Mouse (Mus musculus) CH12.LX (cell line): ENCODE results near the gene Fam213b. TPM values are rescaled to one million over a fixed set of nuclear protein-coding genes. Genes with fewer than 3 reads are reported as not detected.
A peak's percentile ranks its signal among the peaks of the same experiment; 100 is the strongest.

Experiments
- DNase-seq: peaks from one replicate; pipeline ENCODE4 v3.0.0-alpha.2; 2013; ENCODE audit errors: extremely low read depth
- H3K27ac ChIP-seq: 2 replicates; pipeline ENCODE4 v1.5.1; 2012; ENCODE audit warnings: low read depth, mild to moderate bottlenecking, control low read depth, moderate library complexity; ENCODE audit not compliant: insufficient read depth
- H3K27me3 ChIP-seq: replicated peaks from 2 replicates; pipeline ENCODE3; 2012; ENCODE audit warnings: inconsistent platforms
- H3K36me3 ChIP-seq, 2 experiments: replicated peaks in 1 of 2; 2 replicates each; pipeline versions ENCODE3 to v1.6.1; 2012; ENCODE audit warnings: inconsistent platforms in 1 of 2, low read length in 1 of 2, mild to moderate bottlenecking in 1 of 2, mixed read lengths in 1 of 2, moderate library complexity in 1 of 2; ENCODE audit not compliant: control insufficient read depth in 1 of 2, insufficient read depth in 1 of 2
- H3K4me1 ChIP-seq, 2 experiments: 2 replicates each; pipeline ENCODE4 v1.6.1; 2012; ENCODE audit warnings: inconsistent platforms in 1 of 2, moderate library complexity in 1 of 2; ENCODE audit not compliant: insufficient read depth in 2 of 2, control insufficient read depth in 1 of 2
- H3K4me2 ChIP-seq: 2 replicates; pipeline ENCODE4 v1.6.1; 2012; ENCODE audit warnings: low read depth, mild to moderate bottlenecking, control low read depth; ENCODE audit not compliant: poor library complexity, insufficient read depth, severe bottlenecking
- H3K4me3 ChIP-seq, 3 experiments: fragments of 150-350 bp in 1 of 3; sonication (generic) in 1 of 3; replicated peaks in 1 of 3; 2 replicates each; pipeline versions ENCODE3 to v1.5.1; 2011 to 2012; ENCODE audit warnings: low read depth in 2 of 3, low read length in 2 of 3, mild to moderate bottlenecking in 2 of 3, moderate library complexity in 2 of 3, control low read depth in 1 of 3, improper control_type of control experiment in 1 of 3, inconsistent platforms in 1 of 3, mixed read lengths in 1 of 3; ENCODE audit not compliant: poor library complexity in 1 of 3
- H3K79me2 ChIP-seq: replicated peaks from 2 replicates; pipeline ENCODE4 v1.6.1; 2012; ENCODE audit warnings: mild to moderate bottlenecking, moderate library complexity; ENCODE audit not compliant: control insufficient read depth, poor library complexity, insufficient read depth, severe bottlenecking; ENCODE audit errors: extremely low read depth
- H3K9ac ChIP-seq: 2 replicates; pipeline ENCODE4 v1.6.1; 2012; ENCODE audit warnings: low read depth, mild to moderate bottlenecking, control low read depth, moderate library complexity; ENCODE audit not compliant: insufficient read depth
- H3K9me3 ChIP-seq: replicated peaks from 2 replicates; pipeline ENCODE3; 2012; ENCODE audit warnings: low read length, inconsistent platforms, mixed read lengths
- CHD1 ChIP-seq: IDR thresholded peaks from 2 replicates; pipeline ENCODE4 v1.6.1; 2012; ENCODE audit warnings: low read depth, low read length, improper control_type of control experiment, inconsistent platforms
- CHD2 ChIP-seq: IDR thresholded peaks from 2 replicates; pipeline ENCODE4 v1.6.1; 2011; ENCODE audit warnings: low read length, improper control_type of control experiment
- ETS1 ChIP-seq: conservative IDR thresholded peaks from 2 replicates; pipeline ENCODE4 v1.6.1; 2012; ENCODE audit warnings: low read depth, mild to moderate bottlenecking, inconsistent platforms, low read length, improper control_type of control experiment, moderate library complexity
- HCFC1 ChIP-seq: IDR thresholded peaks from 2 replicates; pipeline ENCODE4 v1.6.1; 2012; ENCODE audit warnings: low read depth, mild to moderate bottlenecking, inconsistent platforms, low read length, improper control_type of control experiment
- MAX ChIP-seq: IDR thresholded peaks from 2 replicates; pipeline ENCODE4 v1.6.1; 2011; ENCODE audit warnings: low read length, improper control_type of control experiment
- MAZ ChIP-seq: IDR thresholded peaks from 2 replicates; pipeline ENCODE4 v1.6.1; 2012; ENCODE audit warnings: low read depth, mild to moderate bottlenecking, inconsistent platforms, low read length, improper control_type of control experiment, moderate library complexity
- MYC ChIP-seq: IDR thresholded peaks from 2 replicates; pipeline ENCODE4 v1.6.1; 2011; ENCODE audit warnings: low read depth, mild to moderate bottlenecking, improper control_type of control experiment, low read length
- NELFE ChIP-seq: IDR thresholded peaks from 2 replicates; pipeline ENCODE4 v1.6.1; 2011; ENCODE audit warnings: low read depth, low read length, improper control_type of control experiment
- PAX5 ChIP-seq: IDR thresholded peaks from 2 replicates; pipeline ENCODE4 v1.6.1; 2012; ENCODE audit warnings: low read length, inconsistent platforms, mixed read lengths
- POLR2A ChIP-seq: IDR thresholded peaks from 2 replicates; pipeline ENCODE4 v1.6.1; 2011; ENCODE audit warnings: low read depth, mild to moderate bottlenecking, improper control_type of control experiment, low read length
- RAD21 ChIP-seq: IDR thresholded peaks from 2 replicates; pipeline ENCODE4 v1.6.1; 2011; ENCODE audit warnings: low read depth, mild to moderate bottlenecking, low read length, improper control_type of control experiment, moderate library complexity
- SIN3A ChIP-seq: IDR thresholded peaks from 2 replicates; pipeline ENCODE4 v1.6.1; 2012; ENCODE audit warnings: low read length, improper control_type of control experiment, inconsistent platforms
- SMC3 ChIP-seq: IDR thresholded peaks from 2 replicates; pipeline ENCODE4 v1.6.1; 2011; ENCODE audit warnings: low read depth, low read length, improper control_type of control experiment
- UBTF ChIP-seq: IDR thresholded peaks from 2 replicates; pipeline ENCODE4 v1.6.1; 2012; ENCODE audit warnings: low read depth, mild to moderate bottlenecking, inconsistent platforms, low read length, improper control_type of control experiment, moderate library complexity
- USF1 ChIP-seq: IDR thresholded peaks from 2 replicates; pipeline ENCODE4 v1.6.1; 2014; ENCODE audit warnings: low read depth, mild to moderate bottlenecking, inconsistent platforms, low read length, improper control_type of control experiment
- USF2 ChIP-seq: conservative IDR thresholded peaks from 2 replicates; pipeline ENCODE4 v1.6.1; 2011; ENCODE audit warnings: low read depth, low read length, improper control_type of control experiment
- ZMIZ1 ChIP-seq: IDR thresholded peaks from 2 replicates; pipeline ENCODE4 v1.6.1; 2012; ENCODE audit warnings: low read depth, mild to moderate bottlenecking, inconsistent platforms, low read length, improper control_type of control experiment
- ZNF384 ChIP-seq: IDR thresholded peaks from 2 replicates; pipeline ENCODE4 v1.6.1; 2012; ENCODE audit warnings: low read depth, low read length, improper control_type of control experiment, inconsistent platforms
- dilution Hi-C: fragments of 300-500 bp; cut with MboI; formaldehyde crosslinking; loops from 2 replicates; pipeline ENCODE4 v1.14.3; 2020; ENCODE audit warnings: low sequenced_read_pairs; ENCODE audit not compliant: extremely low pct_unique_long_range_greater_than_20kb, extremely low pct_ligation_motif_present
- in situ Hi-C: fragments of 300-500 bp; cut with MboI; formaldehyde crosslinking; loops from 3 replicates; pipeline ENCODE4 v1.14.3; 2019; ENCODE audit warnings: low sequenced_read_pairs, low pct_ligation_motif_present, low pct_unique_long_range_greater_than_20kb, mixed read lengths
- polyA plus RNA-seq: library from polyadenylated mRNA; unstranded; fragments of >175 nt; gene quantifications from 2 replicates; pipeline ENCODE4 v1.2.1, GENCODE M21; 2012; ENCODE audit warnings: low read depth; ENCODE audit not compliant: insufficient read length
- total RNA-seq, 2 experiments: library from RNA; depleted of rRNA; stranded (reverse); fragments of 300-350 nt in 1 of 2; fragments of >200 nt in 1 of 2; gene quantifications; 2 replicates each; pipeline ENCODE4 v1.2.3; 2012 to 2014

The Fam213b gene
- total and polyA plus RNA-seq, 3 experiments: 5.5 to 49.8 (median 6.1) TPM

DNA sequence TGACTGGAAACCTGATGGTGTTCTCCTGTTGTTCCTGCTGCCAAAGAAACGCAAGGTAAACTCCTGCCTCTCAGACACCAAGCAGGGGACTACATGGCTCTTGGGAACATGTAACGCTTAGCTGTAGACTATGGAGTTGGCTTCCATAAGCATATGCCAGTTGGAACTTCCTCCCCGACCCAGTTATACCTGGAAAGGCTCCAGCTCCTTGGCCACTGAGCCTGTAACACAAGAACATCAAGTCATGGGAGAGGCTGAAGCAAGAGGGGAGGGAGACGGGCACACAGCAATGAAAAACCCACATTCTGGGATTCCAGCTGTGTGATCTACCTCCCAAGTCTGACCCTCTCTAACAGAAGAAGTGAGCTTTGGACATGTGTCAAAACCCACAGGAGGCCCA is 23.4 kb upstream of the Fam213b start:
- TF ChIP-seq MAZ (no peak), HCFC1 (no peak), USF1 (no peak), SIN3A (no peak), ETS1 (no peak), ZNF384 (no peak), NELFE (no peak), POLR2A (no peak), ZMIZ1 (no peak), MYC (no peak), CHD1 (no peak), MAX (no peak), PAX5 (no peak), SMC3 (no peak), UBTF (no peak), RAD21 (no peak), CHD2 (no peak)
- Histone ChIP-seq H3K9me3 (peaks cover 18% of the 10 kb centered on the region), H3K4me1 (peaks cover 13 to 33% of the 10 kb centered on the region in 2 experiments), H3K36me3 (peaks cover 64 to 67% of the 10 kb centered on the region in 2 experiments), H3K4me2 (no peak overlapping the region), H3K9ac (no peak overlapping the region), H3K79me2 (peaks cover 24% of the 10 kb centered on the region), H3K27me3 (no peaks in the 10 kb centered on the region), H3K4me3 (no peak overlapping the region), H3K27ac (no peak overlapping the region)
- dilution Hi-C loops: no loop called here
- no peak for DNase-seq
- in situ Hi-C loops: no loop called here

DNA sequence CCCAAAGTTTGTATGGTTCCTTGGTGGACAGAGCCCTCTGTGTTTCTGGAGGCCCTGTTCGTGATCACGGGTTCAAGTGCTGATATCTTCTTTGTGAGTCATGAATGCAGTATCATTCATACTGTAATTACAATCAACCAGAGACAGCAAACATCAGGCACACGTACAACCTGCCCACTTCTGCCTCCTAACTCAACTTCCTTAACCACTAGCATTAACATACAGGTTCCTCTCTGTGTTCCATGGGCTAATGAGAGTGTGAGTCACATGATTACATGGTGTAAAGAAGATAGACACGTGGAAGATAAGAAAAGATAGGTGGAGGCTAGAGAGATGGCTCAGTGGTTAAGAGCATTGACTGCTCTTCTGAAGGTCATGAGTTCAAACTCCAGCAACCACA is 17.7 kb upstream of the Fam213b start:
- dilution Hi-C loops: no loop called here

More for the DNA sequence above, 17.7 kb upstream of the Fam213b start:
- peak overlapping the region; percentile 63 for H3K27ac ChIP-seq
- peaks cover 14% of the 10 kb centered on the region for H3K9me3 ChIP-seq
- H3K36me3 ChIP-seq: peaks cover 32 to 37% of the 10 kb centered on the region in 2 experiments
- no peak overlapping the region for H3K9ac ChIP-seq
- H3K4me3 ChIP-seq: no peak overlapping the region
- H3K4me2 ChIP-seq: no peak overlapping the region
- peaks cover 38 to 54% of the 10 kb centered on the region in 2 experiments for H3K4me1 ChIP-seq
- no peak for DNase-seq
- TF ChIP-seq HCFC1 (no peak), ETS1 (no peak), CHD1 (no peak), USF2 (no peak), ZMIZ1 (no peak), MAX (no peak)
- in situ Hi-C loops: no loop called here
- H3K79me2 ChIP-seq: no peaks in the 10 kb centered on the region
- H3K27me3 ChIP-seq: no peaks in the 10 kb centered on the region
